ENCODE assay signal across 13 mouse cellular contexts in the genomic region with DNA sequence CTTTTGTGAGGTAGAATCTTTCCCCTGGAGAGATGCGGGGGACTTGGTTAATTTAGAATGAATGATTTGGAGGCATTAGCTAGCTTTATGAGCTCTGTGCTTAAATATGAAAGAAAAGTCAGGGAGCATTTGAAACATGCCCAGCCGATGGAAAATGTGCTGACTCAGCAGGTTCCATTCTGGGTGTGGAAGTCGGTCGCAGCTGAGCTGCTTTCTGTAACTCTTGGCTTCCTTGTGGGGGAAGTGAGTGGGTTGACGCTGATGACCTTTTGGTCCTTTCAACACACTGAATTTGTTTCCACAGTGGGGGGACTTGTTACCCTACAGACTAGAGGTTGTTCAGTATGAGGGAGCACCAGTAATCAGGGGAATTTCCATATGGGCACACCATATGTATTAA. TPM values are rescaled to one million over a fixed set of nuclear protein-coding genes. Genes with fewer than 3 reads are reported as not detected.
DNase-seq lines count a peak whose midpoint lies in the region; ATAC-seq and TF ChIP-seq lines count a peak whose summit lies in the region.
"Had no signal": no experiment of that assay in that cellular context is flagged by ENCODE, and none has a peak within 500 bp of the region (broad histone marks: within the 10 kb centered on the region; RNA-seq: fewer than 3 reads in every experiment).

No protein-coding gene starts in this region.

- TF ChIP-seq POLR2A in CH12.LX (IDR thresholded peaks at IDR 0.05; ENCODE audit: low read depth, low read length) = no peak

- in situ Hi-C loops in CH12.LX (cut with MboI; ENCODE audit: low pct_ligation_motif_present, low pct_unique_long_range_greater_than_20kb, low sequenced_read_pairs) = no loop called here

- H3K79me2 ChIP-seq in CH12.LX (replicated peaks; ENCODE audit: control insufficient read depth, extremely low read depth, insufficient read depth, poor library complexity, severe bottlenecking) = peaks cover 53% of the 10 kb centered on the region

- no peaks in the 10 kb centered on the region for H3K9me3 ChIP-seq in liver, postnatal 0 days (ENCODE audit: low read length)
- H3K9me3 ChIP-seq in CH12.LX (replicated peaks; ENCODE audit: low read length) = no peaks in the 10 kb centered on the region
- H3K9me3 ChIP-seq: G1E; hindbrain, embryonic 10.5 days; limb, embryonic 15.5 days had no signal

- 38% methylated on average over 5 of the region's 5 CpGs for WGBS in liver, postnatal 0 days (ENCODE audit: insufficient replicate concordance)

- TF ChIP-seq RAD21 in CH12.LX (IDR thresholded peaks at IDR 0.05; ENCODE audit: low read depth, low read length) = no peak

- no peak overlapping the region for H3K9ac ChIP-seq in liver, postnatal 0 days (replicated peaks)
- peak overlapping the region; percentile 22; the same call in 1 of the 2 replicates for H3K9ac ChIP-seq in CH12.LX (ENCODE audit: insufficient read depth, low read depth)
- H3K9ac ChIP-seq: limb, embryonic 15.5 days had no signal

- no peak for TF ChIP-seq EP300 in liver, postnatal 0 days (IDR thresholded peaks at IDR 0.05; ENCODE audit: low read depth)
- peak; percentile 65 for TF ChIP-seq EP300 in CH12.LX (IDR thresholded peaks at IDR 0.05; ENCODE audit: low read length)

- no peak overlapping the region for H3K27ac ChIP-seq in liver, postnatal 0 days (ENCODE audit: low read depth)
- H3K27ac ChIP-seq in CH12.LX (ENCODE audit: insufficient read depth, low read depth) = no peak overlapping the region
- H3K27ac ChIP-seq: hindbrain, embryonic 10.5 days; limb, embryonic 15.5 days had no signal

- no peak overlapping the region for H3K4me3 ChIP-seq in liver, postnatal 0 days (ENCODE audit: low read depth, low read length)
- H3K4me3 ChIP-seq in CH12.LX (replicated peaks in 1 of 3; ENCODE audit: low read depth in 2 of 3, low read length in 2 of 3, poor library complexity in 1 of 3) = no peak overlapping the region
- H3K4me3 ChIP-seq: hindbrain, embryonic 10.5 days; limb, embryonic 15.5 days had no signal

- H3K4me2 ChIP-seq in liver, postnatal 0 days (ENCODE audit: low read depth, low read length) = no peak overlapping the region
- H3K4me2 ChIP-seq in CH12.LX (ENCODE audit: insufficient read depth, low read depth, poor library complexity, severe bottlenecking) = peak overlapping the region; percentile 72
- H3K4me2 ChIP-seq: heart, embryonic 11.5 days; limb, embryonic 15.5 days had no signal

- no peaks in the 10 kb centered on the region for H3K27me3 ChIP-seq in liver, postnatal 0 days (ENCODE audit: insufficient read depth, low read length)
- H3K27me3 ChIP-seq in CH12.LX (replicated peaks) = no peaks in the 10 kb centered on the region
- H3K27me3 ChIP-seq: limb, embryonic 15.5 days had no signal

- no peak for ATAC-seq in liver, postnatal 0 days
- ATAC-seq in common myeloid progenitor, adult 5-6 weeks (replicated peaks; ENCODE audit: low read depth, poor library complexity, severe bottlenecking) = peak; percentile 27; the same call in 1 of the 2 replicates

- H3K36me3 ChIP-seq in liver, postnatal 0 days (replicated peaks; ENCODE audit: insufficient read depth, low read length) = no peaks in the 10 kb centered on the region
- H3K36me3 ChIP-seq in CH12.LX (replicated peaks in 1 of 2; ENCODE audit: control insufficient read depth in 1 of 2, insufficient read depth in 1 of 2, low read length in 1 of 2) = peaks cover 19 to 57% of the 10 kb centered on the region in 2 experiments
- H3K36me3 ChIP-seq: G1E; hindbrain, embryonic 10.5 days; limb, embryonic 15.5 days had no signal

- DNase-seq in liver (peak; percentile 30), CH12.LX (ENCODE audit: extremely low read depth) (peak; percentile 66)
- DNase-seq in liver, postnatal 0 days = no peak
- peak; percentile 31 for DNase-seq in mesoderm, embryonic 11.5 days (ENCODE audit: low read depth, low spot score)
- no peak for DNase-seq in urinary bladder, adult 2 months (ENCODE audit: low spot score)
- DNase-seq in thymus, postnatal 25 days = no peak
- DNase-seq: cerebellum, adult 9-11 months; thymus, postnatal 36 days had no signal

- dilution Hi-C loops in CH12.LX (cut with MboI; ENCODE audit: extremely low pct_ligation_motif_present, extremely low pct_unique_long_range_greater_than_20kb, low sequenced_read_pairs) = no loop called here

- no peak for TF ChIP-seq CTCF in liver, postnatal 0 days (IDR thresholded peaks at IDR 0.05; ENCODE audit: low read depth)
- TF ChIP-seq CTCF in CH12.LX (conservative IDR thresholded peaks at IDR 0.05 in 1 of 2, IDR thresholded peaks at IDR 0.05 in 1 of 2; ENCODE audit: low read depth in 2 of 2, low read length in 2 of 2) = no peak

- peaks cover 5% of the 10 kb centered on the region for H3K4me1 ChIP-seq in liver, postnatal 0 days (ENCODE audit: insufficient read depth)
- H3K4me1 ChIP-seq in CH12.LX (ENCODE audit: control insufficient read depth in 1 of 2, insufficient read depth in 2 of 2) = peaks cover 12 to 59% of the 10 kb centered on the region in 2 experiments
- H3K4me1 ChIP-seq: limb, embryonic 15.5 days had no signal

TF ChIP-seq in CH12.LX, 34 proteins besides CTCF, POLR2A, EP300 and RAD21:
- TF ChIP-seq USF1 (IDR thresholded peaks at IDR 0.05; ENCODE audit: low read depth, low read length) = no peak
- 0 out of 2 replicates have a peak, but pooled peaks have one; percentile 23 for TF ChIP-seq ELF1 (IDR thresholded peaks at IDR 0.05; ENCODE audit: low read depth, low read length)
- TF ChIP-seq ZNF384 (IDR thresholded peaks at IDR 0.05; ENCODE audit: low read depth, low read length) = no peak
- no peak for TF ChIP-seq NRF1 (IDR thresholded peaks at IDR 0.05; ENCODE audit: low read depth, low read length)
- no peak for TF ChIP-seq CHD1 (IDR thresholded peaks at IDR 0.05; ENCODE audit: low read depth, low read length)
- peak; percentile 100 for TF ChIP-seq MAFK (IDR thresholded peaks at IDR 0.05; ENCODE audit: insufficient replicate concordance, low read length)
- TF ChIP-seq PAX5 (IDR thresholded peaks at IDR 0.05; ENCODE audit: low read length) = no peak
- TF ChIP-seq CHD2 (IDR thresholded peaks at IDR 0.05; ENCODE audit: low read length) = no peak
- no peak for TF ChIP-seq GABPA (IDR thresholded peaks at IDR 0.05; ENCODE audit: insufficient replicate concordance, low read depth, low read length)
- peak; percentile 87 for TF ChIP-seq ETS1 (conservative IDR thresholded peaks at IDR 0.05; ENCODE audit: low read depth, low read length)
- no peak for TF ChIP-seq MXI1 (IDR thresholded peaks at IDR 0.05; ENCODE audit: low read depth, low read length)
- TF ChIP-seq SMC3 (IDR thresholded peaks at IDR 0.05; ENCODE audit: low read depth, low read length) = no peak
- no peak for TF ChIP-seq POLR2AphosphoS2 (IDR thresholded peaks at IDR 0.05; ENCODE audit: low read depth, low read length)
- TF ChIP-seq MYC (IDR thresholded peaks at IDR 0.05; ENCODE audit: low read depth, low read length) = no peak
- TF ChIP-seq HCFC1 (IDR thresholded peaks at IDR 0.05; ENCODE audit: low read depth, low read length) = no peak
- TF ChIP-seq USF2 (conservative IDR thresholded peaks at IDR 0.05; ENCODE audit: low read depth, low read length) = no peak
- TF ChIP-seq MEF2A (IDR thresholded peaks at IDR 0.05; ENCODE audit: borderline replicate concordance, low read depth, low read length) = peak; percentile 34; the same call in 1 of the 2 replicates
- TF ChIP-seq MAZ (IDR thresholded peaks at IDR 0.05; ENCODE audit: low read depth, low read length) = no peak
- no peak for TF ChIP-seq ZKSCAN1 (IDR thresholded peaks at IDR 0.05; ENCODE audit: borderline replicate concordance, low read depth, low read length)
- 0 out of 2 replicates have a peak, but pooled peaks have one; percentile 32 for TF ChIP-seq IRF4 (IDR thresholded peaks at IDR 0.05; ENCODE audit: low read depth, low read length)
- TF ChIP-seq MAX (IDR thresholded peaks at IDR 0.05; ENCODE audit: low read length) = no peak
- TF ChIP-seq JUN (IDR thresholded peaks at IDR 0.05; ENCODE audit: insufficient read depth, low read depth, low read length) = no peak
- no peak for TF ChIP-seq E2F4 (IDR thresholded peaks at IDR 0.05; ENCODE audit: insufficient replicate concordance, low read depth, low read length)
- TF ChIP-seq ZMIZ1 (IDR thresholded peaks at IDR 0.05; ENCODE audit: low read depth, low read length) = no peak
- TF ChIP-seq TBP (conservative IDR thresholded peaks at IDR 0.05; ENCODE audit: low read depth, low read length) = no peak
- no peak for TF ChIP-seq ZC3H11A (IDR thresholded peaks at IDR 0.05; ENCODE audit: low read depth, low read length)
- peak; percentile 65 for TF ChIP-seq SIN3A (IDR thresholded peaks at IDR 0.05; ENCODE audit: low read length)
- no peak for TF ChIP-seq RCOR1 (conservative IDR thresholded peaks at IDR 0.05; ENCODE audit: low read depth, low read length)
- no peak for TF ChIP-seq TCF12 (IDR thresholded peaks at IDR 0.05; ENCODE audit: low read depth, low read length)
- TF ChIP-seq KAT2A (IDR thresholded peaks at IDR 0.05; ENCODE audit: insufficient replicate concordance, low read length) = no peak
- TF ChIP-seq NELFE (IDR thresholded peaks at IDR 0.05; ENCODE audit: low read depth, low read length) = no peak
- 0 out of 2 replicates have a peak, but pooled peaks have one; percentile 21 for TF ChIP-seq JUND (conservative IDR thresholded peaks at IDR 0.05; ENCODE audit: low read depth, low read length)
- no peak for TF ChIP-seq UBTF (IDR thresholded peaks at IDR 0.05; ENCODE audit: low read depth, low read length)
- 0 out of 2 replicates have a peak, but pooled peaks have one; percentile 18 for TF ChIP-seq BHLHE40 (IDR thresholded peaks at IDR 0.05; ENCODE audit: low read depth, low read length)

RNA-seq across cellular contexts. Expression of a gene that starts 22.3 kb away (rescaled TPM):
- polyA plus RNA-seq in liver, postnatal 0 days (2015; fragmentation: Nextera tagmentation; extraction: Ambion mirVana) = 4.3 and 5.1 TPM in 2 replicates
- total RNA-seq in CH12.LX (2012; rRNA removed) = 18.9 and 23.3 TPM in 2 replicates
- total RNA-seq in CH12.LX (2014; rRNA removed) = 20.0 and 22.1 TPM in 2 replicates
- 12.1 and 13.7 TPM in 2 replicates for polyA plus RNA-seq in CH12.LX (2012; ENCODE audit: insufficient read length, low read depth)
- total RNA-seq in common myeloid progenitor, adult 5-6 weeks (2017) = 33.6 and 46.6 TPM in 2 replicates
- 1.0 and 1.3 TPM in 2 replicates for polyA plus RNA-seq in urinary bladder, adult 2 months (2012; rRNA removed)
- polyA plus RNA-seq: G1E had no signal

RNA-seq across cellular contexts. Expression of a gene that starts 51.4 kb away (rescaled TPM):
- 0.07 TPM in 1 of 2 replicates, not detected in the other for polyA plus RNA-seq in liver, postnatal 0 days (2015; fragmentation: Nextera tagmentation; extraction: Ambion mirVana)
- total RNA-seq in CH12.LX (2012; rRNA removed) (not detected in 2 replicates), CH12.LX (2014; rRNA removed) (not detected in 2 replicates)
- polyA plus RNA-seq in CH12.LX (2012; ENCODE audit: insufficient read length, low read depth) = 0.57 TPM in 1 of 2 replicates, not detected in the other
- not detected in 2 replicates for total RNA-seq in common myeloid progenitor, adult 5-6 weeks (2017)
- not detected in 2 replicates for polyA plus RNA-seq in urinary bladder, adult 2 months (2012; rRNA removed)
- polyA plus RNA-seq: G1E; heart, embryonic 11.5 days had no signal

Comparison
In these comparisons a context has a peak if more than half of its experiments do, and no peak if none do; other contexts are left out.
1. DNase-seq: peak in liver (single experiment), CH12.LX (single experiment) and mesoderm, embryonic 11.5 days (single experiment); none in liver, postnatal 0 days (single experiment), urinary bladder, adult 2 months (single experiment) and thymus, postnatal 25 days (single experiment).